Mouse (Mus musculus): ENCODE results near the gene Cant1. TPM values are rescaled to one million over a fixed set of nuclear protein-coding genes. Genes with fewer than 3 reads are reported as not detected.

The Cant1 gene
- total and polyA plus RNA-seq, 3 experiments = 26.0 to 145 (median 34.4) TPM

- TF ChIP-seq USF2 (IDR thresholded peaks at IDR 0.05; ENCODE audit: borderline replicate concordance in 1 of 2, insufficient read depth in 1 of 2, low read depth in 1 of 2, low read length in 2 of 2) = no peak
- no peak for TF ChIP-seq USF1 (IDR thresholded peaks at IDR 0.05; ENCODE audit: low read depth, low read length)
- no peak for TF ChIP-seq ZMIZ1 (IDR thresholded peaks at IDR 0.05; ENCODE audit: low read depth, low read length)
- Histone ChIP-seq H3K4me3 (ENCODE audit: control insufficient read depth in 1 of 2, insufficient read depth in 1 of 2, low read depth in 2 of 2, low read length in 2 of 2) (no peak overlapping the region), H3K27ac (ENCODE audit: control insufficient read depth, low read depth, low read length) (no peak overlapping the region), H3K9me3 (replicated peaks; ENCODE audit: insufficient read depth, low read length) (no peaks in the 10 kb centered on the region), H3K79me2 (ENCODE audit: control insufficient read depth, insufficient read depth, low read length, poor library complexity) (no peaks in the 10 kb centered on the region), H3K36me3 (ENCODE audit: control insufficient read depth in 1 of 2, insufficient read depth in 2 of 2, low read length in 2 of 2) (peaks cover 0 to 8% of the 10 kb centered on the region in 2 experiments; a peak in 2 of 4 replicates), H3K4me1 (ENCODE audit: control insufficient read depth in 1 of 2, insufficient read depth in 2 of 2, low read length in 2 of 2) (peaks cover 6 to 18% of the 10 kb centered on the region in 2 experiments), H3K27me3 (ENCODE audit: control insufficient read depth in 1 of 2, insufficient read depth in 2 of 2, low read length in 2 of 2) (no peaks in the 10 kb centered on the region; a peak in 1 of 4 replicates), H3K9ac (ENCODE audit: control insufficient read depth, low read depth, low read length, poor library complexity, severe bottlenecking) (no peak overlapping the region)
- no peak for DNase-seq (ENCODE audit: low read depth, low spot score)
These were observed 10.2 kb upstream of the Cant1 start for GRCm38 (mm10) chr11:118428944-118429709.

DNA sequence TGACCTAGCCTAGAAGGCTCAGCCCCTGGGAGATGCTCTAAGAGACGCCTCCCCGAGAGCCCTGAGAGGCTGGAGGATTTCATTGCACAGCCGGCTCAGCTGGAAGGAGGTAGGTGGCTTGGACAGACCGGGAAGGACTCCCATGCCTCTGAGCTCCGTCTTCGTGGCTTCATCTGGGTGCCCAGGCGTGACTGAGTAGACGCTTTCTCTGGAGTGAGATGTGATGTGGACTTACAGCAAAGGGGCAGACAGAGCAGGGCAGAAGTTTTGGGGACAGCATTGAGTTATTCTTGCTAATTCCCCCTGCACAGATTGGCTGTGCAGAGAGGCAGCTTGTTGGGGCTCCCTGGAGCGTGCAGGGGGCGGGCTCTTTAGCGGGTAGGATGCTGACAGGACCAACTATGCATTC lies 9.6 kb upstream of the Cant1 start:
- no peak overlapping the region for H3K27ac ChIP-seq (ENCODE audit: control insufficient read depth, low read depth, low read length)
- no peak overlapping the region for H3K9ac ChIP-seq (ENCODE audit: control insufficient read depth, low read depth, low read length, poor library complexity, severe bottlenecking)
- H3K4me1 ChIP-seq (ENCODE audit: control insufficient read depth in 1 of 2, insufficient read depth in 2 of 2, low read length in 2 of 2) = peaks cover 4 to 18% of the 10 kb centered on the region in 2 experiments
- H3K9me3 ChIP-seq (replicated peaks; ENCODE audit: insufficient read depth, low read length) = no peaks in the 10 kb centered on the region
- H3K79me2 ChIP-seq (ENCODE audit: control insufficient read depth, insufficient read depth, low read length, poor library complexity) = no peaks in the 10 kb centered on the region
- TF ChIP-seq RAD21 (IDR thresholded peaks at IDR 0.05; ENCODE audit: low read depth, low read length) (no peak), MXI1 (IDR thresholded peaks at IDR 0.05; ENCODE audit: low read depth, low read length) (no peak), USF2 (IDR thresholded peaks at IDR 0.05; ENCODE audit: borderline replicate concordance in 1 of 2, insufficient read depth in 1 of 2, low read depth in 1 of 2, low read length in 2 of 2) (no peak), KAT2A (conservative IDR thresholded peaks at IDR 0.05; ENCODE audit: low read depth, low read length) (no peak), NRF1 (IDR thresholded peaks at IDR 0.05; ENCODE audit: insufficient read depth, low read depth, low read length, poor library complexity, severe bottlenecking) (no peak), CHD2 (IDR thresholded peaks at IDR 0.05; ENCODE audit: low read length) (no peak)
- H3K4me3 ChIP-seq (ENCODE audit: control insufficient read depth in 1 of 2, insufficient read depth in 1 of 2, low read depth in 2 of 2, low read length in 2 of 2) = no peak overlapping the region
- no peak for DNase-seq (ENCODE audit: low read depth, low spot score)
- no peaks in the 10 kb centered on the region; a peak in 1 of 4 replicates for H3K27me3 ChIP-seq (ENCODE audit: control insufficient read depth in 1 of 2, insufficient read depth in 2 of 2, low read length in 2 of 2)
- peaks cover 0 to 8% of the 10 kb centered on the region in 2 experiments; a peak in 2 of 4 replicates for H3K36me3 ChIP-seq (ENCODE audit: control insufficient read depth in 1 of 2, insufficient read depth in 2 of 2, low read length in 2 of 2)

- Histone ChIP-seq H3K36me3 (ENCODE audit: control insufficient read depth in 1 of 2, insufficient read depth in 2 of 2, low read length in 2 of 2) (peaks cover 0 to 5% of the 10 kb centered on the region in 2 experiments; a peak in 2 of 4 replicates), H3K9me3 (replicated peaks; ENCODE audit: insufficient read depth, low read length) (no peaks in the 10 kb centered on the region), H3K4me1 (ENCODE audit: control insufficient read depth in 1 of 2, insufficient read depth in 2 of 2, low read length in 2 of 2) (peaks cover 2 to 13% of the 10 kb centered on the region in 2 experiments; a peak in 3 of 4 replicates), H3K79me2 (ENCODE audit: control insufficient read depth, insufficient read depth, low read length, poor library complexity) (no peaks in the 10 kb centered on the region), H3K27me3 (ENCODE audit: control insufficient read depth in 1 of 2, insufficient read depth in 2 of 2, low read length in 2 of 2) (no peaks in the 10 kb centered on the region; a peak in 1 of 4 replicates), H3K9ac (ENCODE audit: control insufficient read depth, low read depth, low read length, poor library complexity, severe bottlenecking) (peak within 1 kb of the TSS; percentile 48), H3K4me3 (ENCODE audit: control insufficient read depth in 1 of 2, insufficient read depth in 1 of 2, low read depth in 2 of 2, low read length in 2 of 2) (peak within 1 kb of the TSS; percentile 14 to 30; a peak in 3 of 4 replicates), H3K27ac (ENCODE audit: control insufficient read depth, low read depth, low read length) (no peak within 1 kb of the TSS)
- peak; percentile 67 for DNase-seq (ENCODE audit: low read depth, low spot score)
- TF ChIP-seq USF1 (IDR thresholded peaks at IDR 0.05; ENCODE audit: low read depth, low read length) (no peak), EP300 (IDR thresholded peaks at IDR 0.05; ENCODE audit: low read depth in 1 of 2, low read length in 2 of 2) (0 out of 4 replicates have a peak, but pooled peaks of 1 of the 2 experiments have one; percentile 8), SIN3A (IDR thresholded peaks at IDR 0.05; ENCODE audit: low read length) (no peak), ZC3H11A (IDR thresholded peaks at IDR 0.05; ENCODE audit: low read depth, low read length) (no peak), MAFK (IDR thresholded peaks at IDR 0.05; ENCODE audit: borderline replicate concordance, low read depth, low read length) (no peak), TAL1 (IDR thresholded peaks at IDR 0.05; ENCODE audit: low read length) (no peak), ZNF384 (IDR thresholded peaks at IDR 0.05; ENCODE audit: low read depth, low read length) (no peak), NRF1 (IDR thresholded peaks at IDR 0.05; ENCODE audit: insufficient read depth, low read depth, low read length, poor library complexity, severe bottlenecking) (no peak), GATA1 (IDR thresholded peaks at IDR 0.05; ENCODE audit: low read depth, low read length) (0 out of 2 replicates have a peak, but pooled peaks have one; percentile 19), JUND (IDR thresholded peaks at IDR 0.05; ENCODE audit: low read depth, low read length) (peak; percentile 55; the same call in 1 of the 2 replicates), ETS1 (IDR thresholded peaks at IDR 0.05; ENCODE audit: low read depth, low read length) (peak; percentile 19; the same call in 1 of the 2 replicates), CHD2 (IDR thresholded peaks at IDR 0.05; ENCODE audit: low read length) (no peak), USF2 (IDR thresholded peaks at IDR 0.05; ENCODE audit: borderline replicate concordance in 1 of 2, insufficient read depth in 1 of 2, low read depth in 1 of 2, low read length in 2 of 2) (no peak), BHLHE40 (IDR thresholded peaks at IDR 0.05; ENCODE audit: borderline replicate concordance, low read depth, low read length) (no peak), MYB (IDR thresholded peaks at IDR 0.05; ENCODE audit: low read depth, low read length) (no peak), TBP (IDR thresholded peaks at IDR 0.05; ENCODE audit: low read depth, low read length) (no peak), TCF12 (IDR thresholded peaks at IDR 0.05; ENCODE audit: low read depth, low read length) (no peak)
These were observed 9.1 kb upstream of the Cant1 start, which contains the start of gene C1qtnf1 for GRCm38 (mm10) chr11:118427986-118428385. TSS of gene C1qtnf1 (plus strand) at chr11:118428203.

Measured in MEL (cell line).